Mouse (Mus musculus) hindbrain, embryonic 10.5 days (tissue): ENCODE data around the gene Klhl2. TPM values are rescaled to one million over a fixed set of nuclear protein-coding genes. Genes with fewer than 3 reads are reported as not detected.
A peak's percentile ranks its signal among the peaks of the same experiment; 100 is the strongest.

ENCODE experiments used
- DNase-seq: peaks from one replicate; pipeline ENCODE4 v3.0.0-alpha.2; 2017; ENCODE audit warnings: low spot score
- H3K27ac ChIP-seq: fragments of 300-500 bp; sonication (generic); 2 replicates; pipeline ENCODE4 v1.5.1; 2016; ENCODE audit warnings: mild to moderate bottlenecking, moderate library complexity
- H3K27me3 ChIP-seq: fragments of 300-500 bp; sonication (generic); 2 replicates; pipeline ENCODE4 v1.6.1; 2016; ENCODE audit warnings: mild to moderate bottlenecking; ENCODE audit not compliant: poor library complexity, insufficient read depth, severe bottlenecking
- H3K36me3 ChIP-seq: fragments of 300-500 bp; sonication (generic); 2 replicates; pipeline ENCODE4 v1.6.1; 2016; ENCODE audit warnings: mild to moderate bottlenecking, moderate library complexity
- H3K4me1 ChIP-seq: fragments of 300-500 bp; sonication (generic); replicated peaks from 2 replicates; pipeline ENCODE4 v1.6.1; 2016; ENCODE audit warnings: mild to moderate bottlenecking
- H3K4me3 ChIP-seq: fragments of 300-500 bp; sonication (generic); 2 replicates; pipeline ENCODE4 v1.5.1; 2016; ENCODE audit warnings: mild to moderate bottlenecking, moderate library complexity
- H3K9me3 ChIP-seq: fragments of 300-500 bp; sonication (generic); 2 replicates; pipeline ENCODE4 v1.6.1; 2016; ENCODE audit warnings: mild to moderate bottlenecking, moderate library complexity
- WGBS: fragments of 180-500 bp; shearing (Covaris S2); methylation state at CpG from one replicate; pipeline ENCODE4 v1.1.7; 2016; 5-methylcytosine and 5-hydroxymethylcytosine counted together
- polyA plus RNA-seq: library from polyadenylated mRNA; unstranded; fragments of >200 nt; fragmentation: Nextera tagmentation; extraction: Ambion mirVana; gene quantifications from 2 replicates; pipeline ENCODE4 v1.2.1, GENCODE M21; 2016

Gene Klhl2
- polyA plus RNA-seq, 1 experiment from 2014 or later: 13.0 TPM

- Histone ChIP-seq H3K27me3 (no peaks in the 10 kb centered on the region), H3K27ac (no peak overlapping the region), H3K9me3 (no peaks in the 10 kb centered on the region), H3K36me3 (peaks cover 21% of the 10 kb centered on the region), H3K4me1 (no peaks in the 10 kb centered on the region), H3K4me3 (no peak overlapping the region)
- WGBS: 92% methylated on average over 13 of the region's 13 CpGs
- DNase-seq: no peak
These were observed 109.1 kb downstream of the Klhl2 start for GRCm38 (mm10) chr8:64740547-64741211.

- Histone ChIP-seq H3K4me1 (peaks cover 9% of the 10 kb centered on the region), H3K4me3 (no peak overlapping the region), H3K9me3 (no peaks in the 10 kb centered on the region), H3K27me3 (no peaks in the 10 kb centered on the region), H3K27ac (no peak overlapping the region), H3K36me3 (peaks cover 21% of the 10 kb centered on the region)
- DNase-seq: no peak
- WGBS: 98% methylated on average over 1 of the region's 1 CpGs
These were observed 110.9 kb downstream of the Klhl2 start for GRCm38 (mm10) chr8:64738916-64739315.

- peaks cover 17% of the 10 kb centered on the region for H3K4me1 ChIP-seq
- H3K4me3 ChIP-seq: no peak overlapping the region
- no peak for DNase-seq
- no peaks in the 10 kb centered on the region for H3K27me3 ChIP-seq
- WGBS: 84% methylated on average over 3 of the region's 3 CpGs
- H3K27ac ChIP-seq: no peak overlapping the region
- no peaks in the 10 kb centered on the region for H3K9me3 ChIP-seq
- peaks cover 10% of the 10 kb centered on the region; the same call in 1 of the 2 replicates for H3K36me3 ChIP-seq
These were observed 113.0 kb downstream of the Klhl2 start for GRCm38 (mm10) chr8:64736767-64737323.

GRCm38 (mm10) chr8:64735161-64735560 lies 114.7 kb downstream of the Klhl2 start:
- Histone ChIP-seq H3K27me3 (no peaks in the 10 kb centered on the region), H3K36me3 (peaks cover 18% of the 10 kb centered on the region), H3K27ac (peak overlapping the region; percentile 75), H3K9me3 (no peaks in the 10 kb centered on the region), H3K4me3 (no peak overlapping the region), H3K4me1 (peaks cover 25% of the 10 kb centered on the region)
- 89% methylated on average over 8 of the region's 8 CpGs for WGBS
- no peak for DNase-seq

- WGBS: under 1% methylated on average over 60 of the region's 60 CpGs
- Histone ChIP-seq H3K27ac (peak within 1 kb of the TSS; percentile 89), H3K27me3 (no peaks in the 10 kb centered on the region), H3K9me3 (no peaks in the 10 kb centered on the region), H3K4me1 (peaks cover 39% of the 10 kb centered on the region), H3K36me3 (peaks cover 31% of the 10 kb centered on the region), H3K4me3 (peak within 1 kb of the TSS; percentile 80)
- peak; percentile 98 for DNase-seq
These were observed 116.4 kb downstream of the Klhl2 start, which contains the start of gene Msmo1 for GRCm38 (mm10) chr8:64733271-64733943. Gene Msmo1 (minus strand): TSS chr8:64733792.

- Histone ChIP-seq H3K27me3 (no peaks in the 10 kb centered on the region), H3K27ac (peak overlapping the region; percentile 89), H3K9me3 (no peaks in the 10 kb centered on the region), H3K4me1 (peaks cover 39% of the 10 kb centered on the region), H3K36me3 (peaks cover 39% of the 10 kb centered on the region), H3K4me3 (peak overlapping the region; percentile 80)
- 19% methylated on average over 9 of the region's 9 CpGs for WGBS
- no peak for DNase-seq
These were observed 117.2 kb downstream of the Klhl2 start for GRCm38 (mm10) chr8:64732596-64732995.

- DNase-seq: no peak
- Histone ChIP-seq H3K9me3 (no peaks in the 10 kb centered on the region), H3K27me3 (no peaks in the 10 kb centered on the region), H3K36me3 (peaks cover 83% of the 10 kb centered on the region), H3K4me3 (no peak overlapping the region), H3K27ac (no peak overlapping the region), H3K4me1 (peaks cover 30% of the 10 kb centered on the region)
- WGBS: 93% methylated on average over 7 of the region's 7 CpGs
These were observed 121.7 kb downstream of the Klhl2 start for GRCm38 (mm10) chr8:64728156-64728555.

- Histone ChIP-seq H3K36me3 (peaks cover 99% of the 10 kb centered on the region), H3K4me1 (peaks cover 21% of the 10 kb centered on the region), H3K9me3 (no peaks in the 10 kb centered on the region), H3K4me3 (no peak overlapping the region), H3K27me3 (no peaks in the 10 kb centered on the region), H3K27ac (no peak overlapping the region)
- 92% methylated on average over 4 of the region's 4 CpGs for WGBS
- no peak for DNase-seq
These were observed 123.6 kb downstream of the Klhl2 start for GRCm38 (mm10) chr8:64726190-64726695.

GRCm38 (mm10) chr8:64723206-64723605 lies 126.6 kb downstream of the Klhl2 start:
- H3K4me1 ChIP-seq: no peaks in the 10 kb centered on the region
- WGBS: 94% methylated on average over 2 of the region's 2 CpGs
- no peaks in the 10 kb centered on the region for H3K9me3 ChIP-seq
- no peak overlapping the region for H3K4me3 ChIP-seq
- no peaks in the 10 kb centered on the region for H3K27me3 ChIP-seq
- H3K36me3 ChIP-seq: peaks cover 99% of the 10 kb centered on the region
- DNase-seq: no peak
- H3K27ac ChIP-seq: no peak overlapping the region

- no peak for DNase-seq
- Histone ChIP-seq H3K36me3 (peaks cover 77% of the 10 kb centered on the region), H3K9me3 (no peaks in the 10 kb centered on the region), H3K27ac (no peak overlapping the region), H3K27me3 (no peaks in the 10 kb centered on the region), H3K4me1 (no peaks in the 10 kb centered on the region), H3K4me3 (no peak overlapping the region)
- 86% methylated on average over 7 of the region's 7 CpGs for WGBS
These were observed 131.9 kb downstream of the Klhl2 start for GRCm38 (mm10) chr8:64717868-64718267.

- no peaks in the 10 kb centered on the region for H3K4me1 ChIP-seq
- no peaks in the 10 kb centered on the region for H3K9me3 ChIP-seq
- H3K36me3 ChIP-seq: peaks cover 24% of the 10 kb centered on the region
- no peak overlapping the region for H3K4me3 ChIP-seq
- no peak overlapping the region for H3K27ac ChIP-seq
- 89% methylated on average over 7 of the region's 7 CpGs for WGBS
- DNase-seq: no peak
- H3K27me3 ChIP-seq: no peaks in the 10 kb centered on the region
These were observed 137.3 kb downstream of the Klhl2 start for GRCm38 (mm10) chr8:64712499-64712898.

GRCm38 (mm10) chr8:64711544-64711943 lies 138.3 kb downstream of the Klhl2 start:
- 52% methylated on average over 1 of the region's 1 CpGs for WGBS
- DNase-seq: no peak
- Histone ChIP-seq H3K27ac (no peak overlapping the region), H3K4me1 (no peaks in the 10 kb centered on the region), H3K9me3 (no peaks in the 10 kb centered on the region), H3K4me3 (no peak overlapping the region), H3K36me3 (peaks cover 15% of the 10 kb centered on the region), H3K27me3 (no peaks in the 10 kb centered on the region)

- Histone ChIP-seq H3K9me3 (no peaks in the 10 kb centered on the region), H3K27ac (no peak overlapping the region), H3K4me3 (no peak overlapping the region), H3K27me3 (no peaks in the 10 kb centered on the region), H3K4me1 (no peaks in the 10 kb centered on the region), H3K36me3 (no peaks in the 10 kb centered on the region)
- DNase-seq: no peak
These were observed 142.3 kb downstream of the Klhl2 start for GRCm38 (mm10) chr8:64707481-64707880.
